Mouse (Mus musculus) telencephalon, adult 2 months (tissue): ENCODE results near the gene Cep112.

Source experiments
- DNase-seq: peaks from one replicate; pipeline ENCODE4 v3.0.0-alpha.2; 2011; ENCODE audit warnings: low read depth, low spot score

Cep112 gene

DNA sequence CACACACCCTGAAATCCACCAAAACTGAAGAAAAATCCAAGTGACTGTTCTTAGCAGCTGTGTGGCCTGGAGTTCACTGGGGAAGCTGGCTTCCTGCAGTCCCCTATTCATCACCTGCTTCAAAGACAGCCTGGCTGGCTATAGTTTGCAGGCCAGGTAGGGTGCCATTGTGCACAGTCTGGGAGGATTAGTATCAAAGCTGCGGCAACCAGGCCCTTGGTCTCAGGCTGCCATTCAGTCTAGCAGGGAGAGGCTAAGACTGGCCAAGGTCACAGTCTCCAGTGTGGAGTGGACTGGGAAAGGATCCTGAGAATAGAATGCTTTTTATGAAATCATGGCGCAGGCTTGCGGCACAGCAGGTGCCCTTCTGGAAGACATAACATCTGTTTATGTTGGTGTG is 180.3 kb downstream of the Cep112 start:
- DNase-seq: no peak

DNA sequence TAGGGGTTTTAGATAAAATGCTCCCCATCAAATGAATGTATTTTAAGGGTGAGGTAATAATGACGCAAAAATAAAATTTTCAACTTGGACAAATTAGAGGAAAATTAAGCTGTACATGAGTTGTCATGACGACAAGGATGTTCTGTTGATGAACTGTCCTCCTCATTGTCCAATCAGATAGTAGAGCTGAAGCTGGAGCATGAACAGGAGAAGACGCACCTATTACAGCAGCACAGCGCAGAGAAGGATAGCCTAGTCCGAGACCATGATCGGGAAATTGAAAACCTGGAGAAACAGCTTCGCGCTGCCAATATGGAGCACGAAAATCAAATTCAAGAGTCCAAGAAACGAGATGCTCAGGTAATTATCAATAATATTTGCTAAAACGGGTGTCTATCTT is 181.0 kb downstream of the Cep112 start:
- no peak for DNase-seq

DNA sequence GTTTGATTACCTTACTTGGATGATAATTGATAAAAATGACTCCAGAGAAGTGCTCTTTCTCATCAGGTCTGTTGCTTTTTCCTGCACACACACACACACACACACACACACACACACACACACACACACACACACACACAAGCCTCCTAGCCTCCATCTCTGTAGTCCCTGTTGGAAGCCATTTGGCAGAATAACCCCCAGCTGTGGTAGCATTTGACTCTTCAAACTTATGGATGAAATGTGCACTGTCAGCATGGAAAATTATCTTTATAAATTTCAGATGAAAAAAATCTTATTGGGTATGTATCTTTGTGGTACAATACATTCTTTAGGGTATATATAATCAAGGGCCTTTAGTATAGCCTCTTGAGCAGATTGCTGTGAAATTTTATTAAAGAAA is 181.8 kb downstream of the Cep112 start:
- DNase-seq: no peak

DNA sequence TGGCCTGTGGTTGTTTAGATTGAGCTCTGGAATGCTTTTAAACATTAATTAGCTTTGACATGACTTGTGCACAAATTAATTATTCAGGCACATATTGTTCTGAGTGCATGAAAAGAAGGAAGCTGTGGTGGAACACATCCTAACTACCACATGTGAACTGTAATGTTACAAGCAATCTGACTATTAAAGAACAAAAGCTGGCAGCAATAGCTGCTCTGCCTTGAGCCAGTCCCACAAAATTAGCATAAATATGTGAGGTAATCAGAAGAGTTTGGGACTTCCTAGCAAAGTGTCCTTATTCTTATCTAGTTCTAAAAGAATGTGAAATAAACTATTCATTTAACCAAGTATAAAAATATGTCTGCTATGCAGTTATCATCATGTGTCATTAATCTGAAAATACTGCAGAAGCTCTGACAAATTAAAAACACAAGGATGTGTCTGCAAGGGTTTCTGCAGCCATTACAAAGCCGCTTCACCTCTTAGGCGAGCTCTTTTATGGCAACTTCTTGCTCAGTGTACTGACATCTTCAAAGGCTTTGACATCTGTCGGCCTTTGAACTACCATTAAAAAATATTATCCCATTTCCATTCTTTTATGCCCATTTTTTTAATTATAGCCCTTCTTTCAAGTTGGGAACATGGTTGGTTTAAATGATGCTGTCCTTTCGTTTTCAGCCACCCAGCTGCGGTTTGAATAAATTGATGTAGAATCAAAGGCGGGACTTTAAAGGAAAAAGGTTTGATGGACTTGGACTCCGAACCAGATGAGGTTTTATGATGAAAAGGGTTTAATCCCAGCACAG is 195.8 kb downstream of the Cep112 start:
- DNase-seq: no peak

DNA sequence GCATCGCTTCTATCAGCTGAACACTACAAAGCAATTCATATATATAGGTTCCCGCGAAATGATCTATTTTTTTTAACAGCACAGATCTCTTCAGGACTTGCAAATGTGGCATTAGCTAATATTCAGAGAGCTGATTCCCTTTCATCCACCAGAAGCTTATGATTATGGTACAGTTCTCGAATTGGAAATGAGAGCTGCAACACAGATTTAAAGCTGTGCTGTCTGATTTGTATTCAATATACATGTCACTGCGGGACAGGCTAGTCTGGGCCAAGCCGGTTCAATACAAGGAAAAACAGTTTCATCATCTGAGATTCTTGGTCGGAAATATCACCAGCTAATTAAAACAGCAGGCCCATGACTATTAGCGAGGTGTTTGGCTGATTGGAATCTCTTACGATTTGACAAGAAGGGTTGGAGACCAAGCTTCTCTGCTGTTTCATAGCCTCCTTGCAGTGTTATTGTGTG is 196.5 kb downstream of the Cep112 start:
- no peak for DNase-seq

DNA sequence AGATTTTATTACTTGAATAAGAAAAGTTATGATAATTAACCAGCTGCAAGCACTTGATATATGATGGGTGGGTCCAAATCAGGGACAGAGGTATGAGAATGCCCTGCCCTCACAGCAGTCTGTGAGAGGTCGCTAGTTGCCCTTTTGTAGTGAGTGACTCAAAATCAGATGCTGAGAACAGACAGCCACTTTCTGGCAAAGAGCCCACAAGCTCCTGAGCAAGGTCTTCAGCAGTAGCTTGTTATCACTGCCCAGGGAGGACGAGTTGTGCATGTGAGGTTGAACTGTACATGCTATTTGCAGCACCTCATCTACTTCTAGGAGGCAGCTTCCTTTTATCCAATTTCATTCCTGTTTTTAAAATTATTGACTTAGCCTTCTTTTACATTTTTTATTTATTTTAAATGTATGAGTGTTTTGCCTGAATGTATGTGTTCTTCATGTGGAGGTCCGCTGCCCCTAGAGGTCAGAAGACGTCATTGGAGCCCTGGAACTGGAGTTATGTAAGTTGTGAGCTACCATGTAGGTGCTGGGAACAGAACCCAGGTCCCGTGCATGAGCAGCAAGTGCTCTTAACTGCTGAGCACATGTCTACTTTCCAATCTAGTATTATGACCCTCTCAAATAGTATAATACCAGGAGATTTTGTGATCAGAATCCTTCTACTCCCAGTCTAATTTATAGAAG is 200.7 kb downstream of the Cep112 start:
- DNase-seq: no peak

DNA sequence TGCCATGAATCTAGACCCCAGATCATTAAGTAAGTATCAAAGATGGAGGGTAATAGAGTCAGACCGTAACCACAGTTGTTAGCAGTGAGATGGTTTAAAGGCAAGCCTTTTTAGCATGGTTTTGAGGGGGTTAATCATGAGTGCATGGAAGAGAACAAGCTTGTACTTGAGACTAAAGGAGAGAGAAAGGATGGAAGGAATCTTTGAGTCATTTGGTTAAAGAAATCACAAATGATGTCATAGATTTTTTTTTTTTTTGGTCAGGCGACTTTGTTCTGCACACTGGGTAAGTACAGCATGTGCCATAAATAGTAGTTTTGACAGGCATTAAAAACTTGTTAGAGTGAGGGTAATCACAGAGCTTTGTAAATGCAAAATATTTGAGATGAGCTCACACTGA is 212.8 kb downstream of the Cep112 start:
- no peak for DNase-seq

DNA sequence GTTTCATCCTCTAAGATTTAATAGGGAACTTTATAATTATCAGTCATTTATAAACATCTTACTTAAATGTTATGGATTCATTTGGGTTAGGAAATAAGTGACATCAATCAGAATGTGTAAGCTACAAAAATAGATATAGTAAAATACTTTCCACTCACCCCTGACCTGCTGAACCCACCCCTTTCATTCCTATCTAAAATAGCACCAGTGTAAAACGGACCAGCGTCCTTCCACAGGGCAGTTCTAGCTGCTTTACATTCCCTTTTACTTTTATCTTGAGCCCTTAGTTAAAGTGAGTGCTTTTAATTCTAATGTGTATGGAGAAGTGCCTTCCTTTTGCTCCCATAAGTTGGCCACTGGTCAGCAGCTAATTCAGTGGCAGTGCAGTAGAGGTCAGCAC is 230.6 kb downstream of the Cep112 start:
- no peak for DNase-seq

DNA sequence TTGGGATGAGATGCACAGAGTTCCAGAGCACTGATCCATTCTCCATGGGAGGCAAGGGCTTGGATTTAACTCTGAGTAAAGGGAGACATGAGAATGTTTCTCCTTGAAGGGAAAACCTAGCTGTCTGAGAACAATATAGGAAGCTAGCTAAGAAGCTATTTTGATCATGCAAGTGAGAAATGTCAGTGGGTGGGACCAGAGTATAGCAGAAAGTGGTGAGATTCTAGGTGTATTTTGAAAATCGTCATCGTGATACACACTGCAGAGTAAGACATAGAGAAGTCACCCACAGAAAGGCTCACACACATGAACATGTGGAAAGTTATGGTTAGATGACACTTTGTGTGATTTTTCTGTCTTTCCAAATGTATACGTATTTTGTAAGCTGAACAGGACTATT is 257.0 kb downstream of the Cep112 start:
- DNase-seq: peak; percentile 19

DNA sequence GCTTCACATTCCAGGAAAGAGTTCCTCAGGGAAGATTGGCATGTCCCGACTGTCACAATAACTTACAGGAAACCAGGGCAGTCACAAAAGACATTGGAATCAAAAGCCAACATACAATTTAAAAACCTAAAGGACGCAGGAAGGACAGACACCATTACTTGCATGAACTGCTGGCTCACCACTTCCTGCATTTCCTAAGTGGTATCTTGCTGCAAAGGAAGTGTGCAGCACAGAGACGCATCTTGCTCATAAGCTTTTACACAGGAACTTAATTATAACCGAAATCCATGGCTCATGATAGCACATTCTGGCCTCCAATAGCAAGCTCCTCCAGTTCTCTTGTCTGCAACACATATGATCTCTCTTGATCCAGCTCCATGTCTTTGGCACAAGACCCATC is 271.6 kb downstream of the Cep112 start:
- DNase-seq: no peak

DNA sequence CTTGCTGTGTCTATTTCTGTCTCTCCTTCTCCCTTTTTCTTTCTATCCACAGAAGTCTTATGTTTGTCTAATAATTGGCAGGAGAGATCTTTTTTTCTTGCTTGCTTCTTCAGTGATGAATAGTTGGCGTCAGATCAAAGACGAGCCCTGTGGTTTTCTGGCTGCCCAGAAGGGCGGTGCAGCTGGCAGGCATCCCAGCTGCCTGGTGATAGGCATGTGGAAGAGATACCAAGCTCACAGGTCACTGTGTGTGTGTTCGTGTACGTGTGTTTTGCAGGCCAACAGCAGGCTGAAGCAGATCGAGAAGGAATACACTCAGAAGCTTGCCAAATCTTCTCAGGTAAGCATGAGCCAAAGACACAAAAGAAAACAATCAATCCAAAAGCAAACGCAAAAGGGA is 327.3 kb downstream of the Cep112 start:
- no peak for DNase-seq

DNA sequence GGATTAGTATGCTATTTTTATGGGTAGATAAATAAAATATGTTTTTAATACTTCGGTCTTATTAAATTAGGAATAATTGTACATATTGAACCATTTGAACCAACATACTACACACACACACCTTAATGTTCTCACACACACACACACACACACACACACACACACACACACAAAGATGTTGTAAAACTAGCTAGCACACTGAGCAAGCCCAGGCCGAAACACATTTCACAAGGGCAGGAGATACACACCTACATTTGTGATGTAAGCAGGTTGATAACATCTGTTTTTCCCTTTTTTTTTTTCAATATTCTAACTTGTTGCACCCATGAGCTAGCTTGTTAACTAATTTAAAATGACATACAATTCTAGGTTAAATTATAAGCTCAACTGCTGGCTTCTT is 327.8 kb downstream of the Cep112 start:
- no peak for DNase-seq

DNA sequence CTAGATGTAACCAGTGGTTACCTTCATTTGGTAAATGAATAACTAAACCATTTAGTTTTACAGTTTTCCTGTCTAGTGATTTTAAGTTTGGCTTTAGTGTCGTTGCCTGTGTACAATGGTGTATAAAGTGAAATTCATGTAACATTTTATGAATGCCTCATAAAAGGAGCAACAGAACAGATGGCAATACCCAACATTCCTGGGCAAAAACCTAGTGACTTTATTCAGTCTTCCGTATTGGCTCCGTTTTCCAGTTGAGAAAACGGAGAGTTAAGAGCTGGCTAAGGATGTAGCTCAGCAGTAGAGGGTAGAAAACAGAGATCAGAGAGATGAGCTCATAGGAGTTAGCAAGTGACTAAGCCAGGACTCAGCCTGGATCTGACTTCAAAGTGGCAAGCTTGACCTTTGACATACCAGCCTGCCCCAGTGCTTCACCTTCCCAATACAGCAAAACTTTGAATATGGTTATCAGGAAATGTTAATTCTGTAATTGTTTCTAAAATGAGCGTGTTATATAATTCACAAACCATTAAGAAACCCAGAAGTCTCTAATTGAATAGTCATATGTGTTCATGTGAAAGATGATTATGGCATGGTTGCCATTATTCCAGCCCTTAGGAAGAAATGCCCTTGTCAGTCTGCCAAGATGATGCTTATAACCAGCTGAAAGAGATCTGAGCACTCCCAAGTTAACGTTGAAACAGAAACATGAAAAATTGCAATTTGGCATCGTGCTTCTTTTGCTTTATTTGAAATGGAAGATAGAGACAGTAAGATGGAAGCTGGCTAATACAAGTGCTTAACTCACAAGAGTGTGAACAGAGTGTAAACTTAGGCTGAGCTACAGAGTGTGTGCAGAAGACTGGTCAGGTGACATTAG is 328.6 kb downstream of the Cep112 start:
- no peak for DNase-seq

DNA sequence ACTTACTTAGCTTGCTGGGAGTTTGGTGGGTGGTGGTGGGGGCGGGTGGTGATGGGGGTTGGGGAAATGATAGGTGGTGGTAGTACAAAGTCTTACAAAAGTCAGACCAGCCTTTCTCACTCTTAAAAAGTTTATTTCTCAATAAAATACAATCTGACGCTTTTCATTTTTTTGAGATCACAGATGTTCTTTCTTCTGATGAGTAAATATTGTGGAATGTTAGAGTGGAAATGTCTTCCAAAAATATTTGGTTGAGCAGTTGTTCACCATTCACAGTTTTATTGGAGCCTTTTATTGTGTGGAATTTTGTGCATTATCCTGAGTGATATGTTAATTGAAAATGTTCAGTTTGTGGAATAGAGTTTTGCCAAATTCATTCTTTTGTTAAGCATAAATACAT is 332.2 kb downstream of the Cep112 start:
- no peak for DNase-seq

DNA sequence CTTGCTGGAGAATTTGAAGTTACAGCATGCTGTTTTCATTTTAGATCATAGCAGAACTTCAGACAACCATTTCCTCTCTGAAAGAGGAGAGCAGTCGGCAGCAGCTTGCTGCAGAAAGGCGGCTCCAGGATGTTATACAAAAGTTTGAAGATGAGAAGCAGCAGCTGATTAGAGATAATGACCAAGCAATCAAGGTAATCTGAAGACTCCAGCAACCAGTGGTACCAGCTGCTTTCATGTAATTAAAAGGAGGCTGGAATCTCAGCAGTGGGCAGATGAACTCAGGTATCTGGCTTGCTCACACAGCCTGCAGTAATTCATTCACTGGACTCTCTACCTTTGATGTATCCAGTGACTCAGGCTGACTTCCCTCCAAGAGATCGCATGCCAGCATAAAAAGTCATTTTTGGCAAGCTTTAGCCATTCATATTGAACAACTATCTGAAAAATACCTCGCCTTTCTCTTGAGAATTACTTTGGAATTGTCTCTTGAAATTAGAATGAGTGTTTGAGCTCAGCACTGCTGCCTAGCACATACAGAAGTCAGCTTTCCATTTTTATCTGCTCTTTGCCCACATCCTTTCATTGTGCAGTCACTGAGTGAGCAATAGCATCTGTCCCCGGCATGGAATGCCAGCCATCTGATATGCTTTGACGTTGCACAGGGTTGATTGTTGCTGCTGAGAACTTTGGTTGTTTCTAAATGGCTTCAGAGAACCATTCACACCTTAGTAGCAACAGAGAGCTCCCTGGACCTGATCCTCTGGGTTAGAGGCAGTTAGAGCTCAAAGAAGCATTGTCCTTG is 332.8 kb downstream of the Cep112 start:
- DNase-seq: no peak

DNA sequence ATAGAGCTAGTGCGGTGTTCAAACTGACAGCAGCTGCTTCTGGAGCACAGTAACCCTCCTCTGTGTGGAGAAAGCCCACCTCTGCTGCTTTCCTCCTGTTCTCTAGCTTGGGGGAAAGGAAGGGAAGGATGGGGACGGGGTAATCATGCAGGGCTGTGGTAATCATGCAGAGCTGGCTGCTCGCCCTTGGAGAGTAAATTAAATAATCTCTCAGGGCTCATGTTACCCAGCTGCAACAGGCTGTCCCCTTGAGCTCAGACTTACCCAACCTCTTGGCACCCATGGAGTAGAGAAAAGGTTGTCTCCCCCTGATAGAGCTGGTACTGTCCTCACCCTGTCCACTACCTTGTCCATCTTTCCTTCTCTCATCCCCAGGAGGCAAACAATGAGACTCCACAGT is 345.1 kb downstream of the Cep112 start:
- no peak for DNase-seq

DNA sequence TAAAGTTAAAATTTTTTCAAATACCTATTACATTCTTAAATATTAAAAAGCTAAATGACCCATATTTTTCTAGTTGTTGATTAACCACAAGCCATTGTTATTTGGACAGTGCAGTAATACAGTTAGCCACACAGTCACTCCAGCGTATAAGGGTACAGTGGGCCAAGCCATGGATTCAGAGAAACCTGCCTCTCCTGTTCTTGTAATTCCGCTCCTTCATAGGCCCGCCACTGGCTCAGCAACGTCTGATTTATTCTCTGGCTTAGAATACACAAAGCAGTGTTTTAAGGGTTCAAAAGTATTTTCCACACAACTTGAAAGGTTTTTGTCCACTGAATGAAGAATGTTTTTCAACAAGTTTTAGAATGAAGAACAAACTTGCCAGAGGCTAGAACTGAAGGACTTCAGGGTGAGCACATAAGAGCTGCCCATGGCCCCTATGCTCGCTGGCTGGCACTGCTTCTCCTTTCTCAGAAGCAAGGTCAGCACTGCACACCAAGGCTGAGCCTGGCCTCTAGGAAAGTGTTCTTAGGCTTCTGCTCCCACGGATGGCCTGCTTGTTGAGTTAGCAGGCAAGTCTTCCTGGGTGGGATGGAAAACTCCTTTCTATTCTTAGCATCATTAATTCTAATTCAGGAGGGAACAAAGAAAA is 349.2 kb downstream of the Cep112 start:
- no peak for DNase-seq

DNA sequence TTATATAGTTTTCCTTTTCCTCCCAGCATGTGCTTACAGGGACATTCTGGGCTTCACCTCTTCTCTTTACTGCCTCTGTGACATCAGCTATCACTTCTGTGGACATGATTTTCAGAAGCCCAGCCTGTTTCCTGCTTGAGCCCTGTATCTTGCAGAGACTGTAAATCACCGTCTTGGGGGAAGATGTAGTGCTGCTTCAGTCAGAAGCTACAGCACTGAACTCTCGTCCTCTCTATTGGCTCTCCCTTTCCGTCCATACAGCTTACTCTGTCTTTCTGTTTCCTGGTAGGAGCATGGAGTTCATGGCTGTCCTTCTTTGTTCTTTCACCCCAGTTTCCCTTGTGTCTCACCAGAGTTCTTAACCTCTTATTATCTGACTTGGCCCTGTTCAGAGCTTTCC is 352.2 kb downstream of the Cep112 start:
- DNase-seq: no peak

DNA sequence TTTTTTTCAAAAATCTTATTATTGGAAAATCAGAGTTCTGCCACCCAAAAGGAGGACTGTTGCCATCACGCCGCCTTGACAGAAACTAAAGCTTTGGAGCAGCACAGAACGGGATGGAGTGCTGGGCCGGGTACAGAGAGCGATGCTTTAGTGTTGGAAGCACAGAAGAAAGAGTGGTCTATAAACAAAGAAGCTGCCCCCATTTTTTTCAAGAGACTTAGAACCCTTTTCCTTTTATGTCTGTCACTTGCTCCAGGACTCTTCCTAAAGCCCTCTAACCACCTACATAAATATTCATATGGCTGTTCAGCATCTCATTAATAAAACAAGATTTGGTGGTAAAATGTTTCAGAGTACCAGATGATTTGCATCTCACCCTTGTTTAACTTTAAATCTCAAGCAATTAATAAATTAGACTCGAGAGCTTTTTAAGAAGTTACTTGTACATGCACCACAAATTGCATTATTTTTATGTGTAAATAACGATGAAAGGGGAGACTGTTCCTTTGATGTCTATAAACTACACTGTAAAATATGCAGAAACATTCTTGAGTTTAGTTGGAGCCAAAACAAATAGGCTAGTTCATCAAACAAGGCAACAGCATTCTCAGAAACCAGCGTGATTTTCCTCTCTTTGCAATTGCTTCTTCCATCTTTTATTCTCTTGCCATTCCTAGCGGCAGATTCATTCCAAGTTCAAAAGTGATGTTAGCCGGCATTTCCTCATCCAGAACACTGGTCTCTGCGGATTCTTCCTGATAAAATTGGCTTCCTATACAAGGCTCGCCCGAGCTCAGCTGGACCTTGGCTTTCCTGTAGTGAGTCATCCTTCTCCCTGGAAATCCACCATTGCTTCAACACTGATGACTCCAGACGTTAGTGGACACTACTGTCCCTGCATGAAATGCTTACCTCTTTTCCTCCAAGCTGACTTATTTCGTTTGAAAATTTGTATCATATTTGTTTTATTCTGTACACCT is 355.6 kb downstream of the Cep112 start:
- no peak for DNase-seq

DNA sequence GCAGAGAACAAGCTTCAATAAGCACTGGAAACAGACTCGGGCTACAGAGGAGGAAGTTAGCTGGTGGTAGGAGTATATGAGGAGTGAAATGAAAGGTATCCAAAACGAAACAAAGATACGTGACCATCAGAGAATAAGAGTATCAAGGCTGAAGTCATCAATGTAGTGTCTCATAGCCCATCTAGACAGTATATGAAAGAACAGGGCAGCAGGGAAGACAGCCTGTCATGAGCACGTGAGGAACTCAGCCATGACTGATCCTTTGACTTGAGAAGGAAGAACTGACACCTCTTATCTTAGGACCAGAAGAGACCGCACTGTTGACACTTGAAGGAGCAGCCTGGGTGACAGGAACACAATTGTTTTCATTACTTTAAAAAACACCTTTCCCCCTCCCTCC is 373.4 kb downstream of the Cep112 start:
- DNase-seq: no peak
